Mouse (Mus musculus): ENCODE data around the gene Lgr5. TPM values are rescaled to one million over a fixed set of nuclear protein-coding genes. Genes with fewer than 3 reads are reported as not detected.
A peak's percentile ranks its signal among the peaks of the same experiment; 100 is the strongest.

The Lgr5 gene
- total RNA-seq, 1 experiment from 2014 or later, result 0.35 TPM

DNA sequence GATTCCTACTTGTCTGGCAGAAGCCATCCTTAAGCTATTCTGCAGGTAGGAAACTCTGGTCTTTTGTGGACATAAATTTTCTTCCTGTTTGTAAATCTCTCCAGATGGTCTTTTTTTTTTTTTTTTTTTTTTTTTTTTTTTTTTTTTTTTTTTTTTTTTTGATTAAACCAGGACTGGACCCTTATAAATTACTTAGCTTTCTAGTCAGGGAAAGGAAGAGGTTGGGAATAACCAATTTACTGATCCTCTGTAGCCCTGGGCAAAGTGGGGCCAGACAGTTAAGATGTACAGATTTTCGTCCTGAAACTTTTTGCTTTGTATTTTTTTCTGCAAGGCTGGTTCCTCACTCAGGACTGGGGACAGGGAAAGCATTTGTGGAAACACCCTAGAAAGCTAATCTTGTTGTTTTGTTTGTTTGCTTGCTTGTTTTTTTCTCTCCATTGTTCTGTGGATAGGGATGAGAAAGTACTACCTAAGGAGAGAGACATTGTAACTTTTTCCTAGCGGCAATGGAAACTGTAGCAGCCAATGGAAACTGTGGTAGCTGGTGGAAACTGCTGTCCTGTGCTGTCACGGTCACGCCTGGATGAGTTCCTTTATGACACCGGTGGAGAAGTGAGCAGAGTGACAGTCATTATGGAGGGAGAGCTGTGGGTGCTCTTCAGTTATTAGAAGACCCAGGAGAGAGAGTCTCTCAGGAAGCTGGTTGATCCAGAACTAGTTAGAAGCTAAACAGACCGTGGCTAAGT lies 114.2 kb downstream of the Lgr5 start:
- ATAC-seq (replicated peaks in 1 of 2; ENCODE audit: insufficient read depth in 1 of 2, low FRiP score in 2 of 2, low TSS enrichment in 1 of 2, low read depth in 1 of 2, poor library complexity in 2 of 2, severe bottlenecking in 2 of 2), result no peak

DNA sequence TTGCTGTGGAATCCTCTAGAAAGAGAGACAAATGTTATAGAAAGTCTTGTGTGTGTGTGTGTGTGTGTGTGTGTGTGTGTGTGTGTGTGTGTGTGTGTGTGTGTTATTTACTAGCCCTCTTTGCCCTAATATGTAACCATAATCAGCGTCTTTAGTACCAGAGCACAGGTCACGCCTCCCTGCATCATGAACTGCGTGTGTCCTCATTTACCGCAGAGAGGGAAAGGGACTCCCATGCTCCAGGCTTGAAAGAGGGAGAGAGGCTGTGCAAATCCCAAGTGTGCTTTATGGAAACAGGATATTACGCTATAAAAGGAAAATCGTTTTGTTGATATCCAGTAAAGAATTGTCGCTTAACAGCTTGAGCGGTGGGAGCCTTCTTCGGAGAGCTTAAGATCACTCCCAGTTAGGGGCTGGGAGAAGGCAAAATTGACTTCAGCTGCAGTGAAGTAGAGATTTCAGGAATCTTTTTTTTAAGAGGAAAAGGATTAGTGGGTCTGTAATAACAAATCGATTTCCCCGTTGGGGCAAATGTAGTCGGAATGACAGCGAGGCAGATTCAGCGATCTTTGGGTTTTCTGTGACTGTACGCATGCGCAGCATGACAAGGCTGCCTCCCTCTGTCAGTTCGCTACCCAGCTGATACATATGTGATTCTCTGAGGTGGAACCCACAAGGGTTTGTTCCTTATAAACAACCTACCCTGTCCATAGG lies 116.8 kb downstream of the Lgr5 start:
- no peak for ATAC-seq (replicated peaks in 1 of 2; ENCODE audit: insufficient read depth in 1 of 2, low FRiP score in 2 of 2, low TSS enrichment in 1 of 2, low read depth in 1 of 2, poor library complexity in 2 of 2, severe bottlenecking in 2 of 2)

DNA sequence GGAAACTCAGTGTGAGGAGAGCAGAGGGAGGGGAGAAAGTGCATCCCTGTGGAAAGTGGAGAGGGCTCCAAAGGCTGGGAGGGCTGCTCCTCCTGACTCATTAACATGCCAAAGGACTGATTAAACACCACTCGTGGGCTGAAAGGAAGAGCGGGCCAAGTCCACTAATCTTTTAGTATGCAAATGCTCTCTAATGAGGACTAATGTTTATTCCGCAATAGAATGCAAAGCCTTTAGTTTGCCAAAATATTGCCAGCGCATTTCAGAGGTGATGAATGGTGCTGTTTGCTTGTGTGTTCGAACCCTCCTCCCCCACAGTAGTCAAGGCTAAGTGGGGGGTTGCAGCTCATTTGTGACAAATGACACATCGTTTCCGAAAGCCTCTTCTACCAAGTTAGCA lies 118.5 kb downstream of the Lgr5 start:
- no peak for ATAC-seq (replicated peaks in 1 of 2; ENCODE audit: insufficient read depth in 1 of 2, low FRiP score in 2 of 2, low TSS enrichment in 1 of 2, low read depth in 1 of 2, poor library complexity in 2 of 2, severe bottlenecking in 2 of 2)

DNA sequence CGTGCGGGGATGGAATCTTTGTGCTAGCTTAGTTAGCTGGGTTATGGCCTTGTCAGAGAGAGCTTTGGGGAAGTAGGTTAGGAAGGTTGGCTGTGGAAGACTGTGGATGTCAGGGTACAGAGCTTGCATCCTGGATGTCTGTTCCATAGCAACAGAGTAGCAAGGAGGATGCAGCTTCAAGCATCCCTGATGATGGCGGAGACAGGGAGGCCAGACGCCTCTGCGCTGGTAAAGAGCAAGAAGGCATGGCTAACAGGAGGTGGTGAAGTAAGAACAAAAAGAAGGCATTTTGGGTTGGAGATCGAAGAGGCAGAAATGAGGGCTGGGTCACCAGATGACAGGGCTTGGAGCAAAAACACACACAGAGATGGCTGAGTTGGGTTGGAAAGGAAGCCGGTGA lies 118.9 kb downstream of the Lgr5 start:
- no peak for ATAC-seq (replicated peaks in 1 of 2; ENCODE audit: insufficient read depth in 1 of 2, low FRiP score in 2 of 2, low TSS enrichment in 1 of 2, low read depth in 1 of 2, poor library complexity in 2 of 2, severe bottlenecking in 2 of 2)

DNA sequence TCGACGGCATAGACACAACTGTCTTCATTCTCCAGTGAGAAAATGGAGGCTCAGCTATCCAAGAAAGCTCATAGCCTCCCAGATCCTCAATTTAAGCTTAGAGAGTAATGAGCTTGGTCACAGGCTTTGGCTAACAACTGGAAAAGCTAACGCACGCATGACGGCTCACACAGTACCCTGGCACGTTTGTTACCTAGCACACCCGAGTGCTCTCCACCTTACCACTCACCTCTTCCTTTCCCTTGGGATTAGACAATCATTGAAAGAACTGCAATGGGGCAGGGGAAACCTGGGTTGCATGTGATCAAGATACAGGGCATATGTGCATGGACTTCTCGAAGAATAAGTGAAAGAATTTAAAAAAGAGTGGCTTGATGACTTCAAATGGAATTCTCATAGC lies 119.6 kb downstream of the Lgr5 start:
- ATAC-seq (replicated peaks in 1 of 2; ENCODE audit: insufficient read depth in 1 of 2, low FRiP score in 2 of 2, low TSS enrichment in 1 of 2, low read depth in 1 of 2, poor library complexity in 2 of 2, severe bottlenecking in 2 of 2), result no peak

DNA sequence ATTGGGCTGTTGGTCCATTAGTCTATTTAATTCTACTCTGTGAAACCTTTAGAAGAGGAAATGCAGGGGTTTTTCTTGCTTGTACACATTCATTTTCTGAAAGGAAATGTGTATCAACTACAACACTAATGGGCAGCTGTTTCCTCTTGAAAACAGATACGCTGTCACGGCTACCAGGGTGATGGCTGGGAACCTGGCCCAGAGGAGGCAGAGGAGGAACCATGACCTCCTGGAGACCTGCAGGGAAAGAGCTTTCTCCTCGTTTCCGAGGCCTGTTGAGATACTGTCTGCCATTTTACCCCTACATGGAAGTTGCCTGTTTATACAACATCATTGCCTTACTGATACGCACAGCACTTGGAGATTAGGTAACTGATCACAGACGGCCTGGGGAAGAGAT lies 121.8 kb downstream of the Lgr5 start:
- peak; percentile 69 to 70 for ATAC-seq (replicated peaks in 1 of 2; ENCODE audit: insufficient read depth in 1 of 2, low FRiP score in 2 of 2, low TSS enrichment in 1 of 2, low read depth in 1 of 2, poor library complexity in 2 of 2, severe bottlenecking in 2 of 2)

DNA sequence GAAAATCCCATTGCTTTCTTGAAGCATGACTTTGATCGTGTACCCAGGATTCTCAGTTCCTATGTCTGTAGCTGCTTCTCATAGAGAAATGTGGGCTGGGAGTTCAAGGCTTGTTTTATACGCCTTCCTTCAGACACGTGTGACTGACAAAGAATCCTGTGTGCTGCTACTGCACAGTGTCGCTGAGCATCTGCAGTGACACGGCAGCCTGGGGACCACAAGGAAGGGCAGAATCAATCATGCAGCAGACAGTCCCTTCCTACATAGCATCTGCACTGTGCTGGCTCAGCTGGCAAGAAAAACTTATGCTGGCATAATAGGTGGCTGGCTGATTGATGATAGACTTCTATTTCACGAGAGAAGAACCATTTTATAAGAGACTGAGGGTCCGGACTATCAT lies 122.5 kb downstream of the Lgr5 start:
- 0 out of 4 replicates have a peak, but pooled peaks of 1 of the 2 experiments have one; percentile 20 for ATAC-seq (replicated peaks in 1 of 2; ENCODE audit: insufficient read depth in 1 of 2, low FRiP score in 2 of 2, low TSS enrichment in 1 of 2, low read depth in 1 of 2, poor library complexity in 2 of 2, severe bottlenecking in 2 of 2)

DNA sequence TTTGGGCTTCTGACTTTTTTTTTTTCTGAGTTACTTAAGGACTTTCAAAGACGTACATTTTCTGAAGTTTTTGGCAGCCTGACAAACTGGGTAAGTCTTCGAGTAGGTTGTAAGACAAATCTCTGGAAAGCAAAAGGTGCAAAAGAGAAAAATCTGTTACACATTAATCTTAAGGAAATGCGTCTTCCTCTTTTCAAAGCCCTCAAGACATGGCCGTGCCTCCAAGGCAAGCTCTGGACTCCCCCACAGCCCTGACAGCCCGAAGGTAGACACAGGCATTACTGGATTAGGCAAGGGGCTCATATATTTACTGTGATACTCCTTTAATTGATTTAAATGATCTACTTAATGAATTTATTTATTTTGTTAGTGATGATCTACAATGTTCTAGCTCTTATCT lies 124.9 kb downstream of the Lgr5 start:
- ATAC-seq (replicated peaks in 1 of 2; ENCODE audit: insufficient read depth in 1 of 2, low FRiP score in 2 of 2, low TSS enrichment in 1 of 2, low read depth in 1 of 2, poor library complexity in 2 of 2, severe bottlenecking in 2 of 2), result peak in 1 of 2 experiments; percentile 58; a peak in 1 of 4 replicates

DNA sequence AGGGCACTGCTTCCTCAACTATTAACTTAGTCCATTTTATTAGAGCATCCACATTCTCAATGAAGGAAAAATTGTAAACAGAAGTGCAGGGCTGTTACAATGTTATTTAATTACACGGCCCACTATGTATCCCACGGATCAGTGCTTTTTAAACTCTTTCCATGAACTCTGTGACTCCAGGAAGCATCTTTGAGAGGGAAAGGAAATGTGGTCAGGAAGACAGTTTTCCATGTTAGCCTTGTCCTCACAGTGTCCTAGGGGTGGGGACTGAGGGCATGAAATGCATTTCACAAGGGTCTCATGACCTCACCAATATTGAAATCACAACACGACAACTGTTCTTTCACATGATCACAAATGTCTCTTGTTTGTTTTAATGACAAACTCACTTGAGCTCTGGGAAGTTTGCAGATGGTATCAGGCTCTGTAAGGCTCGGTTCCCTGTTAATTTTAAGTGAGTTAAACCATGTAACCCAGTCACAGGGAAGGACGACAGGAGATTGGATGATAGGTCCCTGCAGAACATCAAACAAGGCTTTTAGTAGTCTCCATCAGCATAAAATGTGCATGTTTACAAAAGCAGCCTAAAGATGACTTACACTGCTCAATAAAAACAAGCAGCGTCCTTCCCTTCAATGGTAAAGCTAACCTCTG lies 130.1 kb downstream of the Lgr5 start:
- ATAC-seq (replicated peaks in 1 of 2; ENCODE audit: insufficient read depth in 1 of 2, low FRiP score in 2 of 2, low TSS enrichment in 1 of 2, low read depth in 1 of 2, poor library complexity in 2 of 2, severe bottlenecking in 2 of 2), result no peak

DNA sequence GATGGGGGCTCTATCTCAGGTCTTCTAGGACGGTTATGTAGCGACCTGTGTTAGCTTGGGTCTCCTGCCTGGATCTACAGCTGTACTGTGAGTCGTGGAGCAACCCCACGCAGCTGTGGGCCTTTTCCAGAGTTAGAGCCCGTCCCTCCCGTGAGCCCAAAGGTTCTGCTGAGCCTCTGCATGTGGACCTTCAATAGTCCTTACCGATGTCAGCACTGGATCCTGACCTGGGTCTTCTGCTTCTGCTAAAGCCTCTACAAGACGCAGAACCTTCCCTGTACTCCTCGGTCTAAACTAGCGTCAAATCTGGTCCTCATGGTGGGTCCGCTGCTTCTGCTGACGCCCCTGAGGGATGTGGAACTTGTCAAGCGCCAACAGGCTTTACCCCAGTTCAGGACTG lies 139.0 kb downstream of the Lgr5 start:
- ATAC-seq (replicated peaks in 1 of 2; ENCODE audit: insufficient read depth in 1 of 2, low FRiP score in 2 of 2, low TSS enrichment in 1 of 2, low read depth in 1 of 2, poor library complexity in 2 of 2, severe bottlenecking in 2 of 2), result no peak

DNA sequence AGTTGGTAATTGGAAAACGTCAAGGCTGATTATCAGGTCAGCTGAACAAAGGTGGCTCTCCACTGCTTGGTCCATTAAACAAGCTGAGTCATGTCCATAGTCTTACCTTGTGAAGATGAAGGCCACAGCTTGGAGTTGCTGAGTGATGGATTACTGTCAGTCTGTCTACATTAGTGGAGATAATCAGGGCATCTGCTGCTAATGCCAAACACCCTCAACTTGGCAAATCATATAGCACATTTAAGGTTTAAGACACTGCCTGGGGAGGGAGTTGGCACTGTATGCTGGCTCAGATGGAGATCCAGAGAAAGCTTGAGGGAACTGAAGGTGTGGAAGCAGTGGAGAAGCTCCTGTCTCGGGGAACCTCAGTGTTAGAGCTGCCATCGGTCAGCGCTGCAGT lies 150.3 kb downstream of the Lgr5 start:
- ATAC-seq (replicated peaks in 1 of 2; ENCODE audit: insufficient read depth in 1 of 2, low FRiP score in 2 of 2, low TSS enrichment in 1 of 2, low read depth in 1 of 2, poor library complexity in 2 of 2, severe bottlenecking in 2 of 2), result no peak

DNA sequence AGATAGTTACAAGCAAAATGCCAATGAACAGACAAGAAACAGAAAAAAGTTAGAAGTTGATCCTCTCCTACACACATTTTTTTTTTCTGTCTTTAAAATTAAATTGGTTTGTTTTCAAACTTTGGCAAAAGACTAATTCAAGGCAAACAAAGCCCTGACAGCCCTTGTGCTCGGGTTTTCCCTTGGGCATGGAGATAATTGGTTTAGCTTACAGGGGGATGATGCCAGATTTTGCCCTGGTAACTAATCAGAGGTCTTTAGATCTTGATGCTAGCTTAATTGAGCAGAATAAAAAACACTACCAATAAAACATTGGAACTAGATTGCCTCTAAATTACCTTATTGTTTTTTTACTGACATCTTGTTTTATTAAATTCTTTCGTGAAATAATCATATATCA lies 162.2 kb downstream of the Lgr5 start:
- no peak for ATAC-seq (replicated peaks in 1 of 2; ENCODE audit: insufficient read depth in 1 of 2, low FRiP score in 2 of 2, low TSS enrichment in 1 of 2, low read depth in 1 of 2, poor library complexity in 2 of 2, severe bottlenecking in 2 of 2)

DNA sequence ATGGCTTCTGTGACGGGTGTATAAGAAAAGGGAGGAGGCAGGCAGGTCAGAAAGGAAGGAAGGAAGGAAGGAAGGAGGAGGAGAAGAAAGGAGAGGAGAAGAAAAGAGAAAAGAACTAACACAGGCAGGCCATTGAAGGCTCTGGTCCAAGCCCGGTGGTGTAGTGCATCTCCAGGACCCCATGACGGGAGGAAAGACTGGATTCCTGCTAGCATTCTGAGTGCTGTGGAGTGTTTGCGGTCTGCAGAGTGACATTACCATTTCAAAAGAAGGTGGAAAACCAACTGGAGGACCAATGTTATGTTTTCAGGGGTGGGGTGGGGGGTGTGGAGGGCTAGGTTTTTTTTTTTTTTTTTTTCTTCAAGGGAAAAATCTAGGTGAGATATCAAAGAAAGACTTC lies 165.6 kb downstream of the Lgr5 start:
- no peak for ATAC-seq (replicated peaks in 1 of 2; ENCODE audit: insufficient read depth in 1 of 2, low FRiP score in 2 of 2, low TSS enrichment in 1 of 2, low read depth in 1 of 2, poor library complexity in 2 of 2, severe bottlenecking in 2 of 2)

DNA sequence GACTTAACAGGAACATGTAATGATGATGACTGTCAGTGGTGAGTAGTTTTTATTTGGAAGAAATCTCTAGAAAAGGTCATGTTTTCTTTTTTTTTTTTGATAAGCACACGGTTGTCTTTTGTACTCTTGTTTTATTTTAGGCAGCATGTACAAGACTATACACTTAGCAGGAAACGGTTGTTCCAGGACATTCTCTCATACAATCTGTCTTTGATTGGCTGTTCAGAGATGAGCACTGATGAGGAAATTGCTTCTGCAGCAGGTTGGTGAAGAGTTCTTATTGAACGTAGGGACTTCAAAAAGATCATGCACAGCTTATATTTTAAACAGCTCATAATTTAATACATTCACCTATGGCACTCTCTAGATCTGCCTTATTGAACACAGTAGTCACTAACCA lies 173.5 kb downstream of the Lgr5 start:
- ATAC-seq (replicated peaks in 1 of 2; ENCODE audit: insufficient read depth in 1 of 2, low FRiP score in 2 of 2, low TSS enrichment in 1 of 2, low read depth in 1 of 2, poor library complexity in 2 of 2, severe bottlenecking in 2 of 2), result no peak

DNA sequence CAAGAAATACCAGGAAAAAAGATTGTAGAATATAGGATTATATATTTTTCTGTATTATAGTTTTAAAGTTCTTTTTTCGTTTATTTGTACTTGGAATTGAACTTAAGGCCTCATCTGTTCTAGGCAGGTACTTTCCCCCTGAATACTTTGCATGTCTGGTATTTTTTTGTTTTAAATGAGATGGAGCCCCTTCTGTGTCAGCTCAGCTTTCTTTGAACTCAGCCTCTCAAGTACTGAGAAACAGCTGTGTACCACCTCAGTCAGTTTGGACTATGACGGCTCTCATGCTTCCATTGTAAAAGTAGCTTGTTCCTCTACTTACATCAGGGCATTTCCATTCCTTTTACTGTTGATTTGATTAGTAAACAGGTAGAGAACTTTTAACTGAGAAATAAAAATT lies 174.1 kb downstream of the Lgr5 start:
- ATAC-seq (replicated peaks in 1 of 2; ENCODE audit: insufficient read depth in 1 of 2, low FRiP score in 2 of 2, low TSS enrichment in 1 of 2, low read depth in 1 of 2, poor library complexity in 2 of 2, severe bottlenecking in 2 of 2), result no peak

DNA sequence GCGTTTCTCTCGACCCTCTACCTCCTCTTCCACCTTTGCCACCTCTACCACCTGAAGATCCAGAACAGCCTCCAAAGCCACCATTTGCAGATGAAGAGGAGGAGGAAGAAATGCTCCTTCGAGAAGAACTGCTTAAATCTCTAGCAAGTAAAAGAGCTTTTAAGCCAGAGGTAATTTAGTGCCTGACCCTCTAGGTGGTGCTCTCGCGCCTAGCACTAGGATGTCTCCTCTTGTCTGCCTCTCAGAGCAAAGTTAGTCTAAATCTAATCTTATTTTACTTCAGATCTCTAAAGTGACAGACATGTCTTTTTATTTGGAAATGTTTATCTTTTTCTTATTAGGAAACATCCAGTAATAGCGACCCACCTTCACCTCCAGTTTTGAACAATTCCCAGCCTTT lies 181.2 kb downstream of the Lgr5 start:
- peak; percentile 32 to 78; a peak in 2 of 4 replicates for ATAC-seq (replicated peaks in 1 of 2; ENCODE audit: insufficient read depth in 1 of 2, low FRiP score in 2 of 2, low TSS enrichment in 1 of 2, low read depth in 1 of 2, poor library complexity in 2 of 2, severe bottlenecking in 2 of 2)

Data from hematopoietic stem cell, adult 5-6 weeks (primary cell).